ENCODE assay signal across 9 mouse cellular contexts in genomic region chr4:66768762-66769161, GRCm38 (mm10). TPM values are rescaled to one million over a fixed set of nuclear protein-coding genes. Genes with fewer than 3 reads are reported as not detected.
DNase-seq lines count a peak whose midpoint lies in the region; ATAC-seq lines count a peak whose summit lies in the region.
"Had no signal": no experiment of that assay in that cellular context is flagged by ENCODE, and none has a peak within 500 bp of the region (broad histone marks: within the 10 kb centered on the region; RNA-seq: fewer than 3 reads in every experiment).

No protein-coding gene starts in this region.

- no peak for ATAC-seq in liver, embryonic 12.5 days
- ATAC-seq in forebrain, embryonic 16.5 days, result peak; percentile 61
- ATAC-seq in kidney, embryonic 14.5 days (ENCODE audit: low FRiP score, low TSS enrichment), result peak; percentile 66; the same call in 1 of the 2 replicates
- ATAC-seq in neural tube, embryonic 14.5 days (ENCODE audit: low read depth), result peak; percentile 74; the same call in 1 of the 2 replicates
- ATAC-seq in CD4-positive, CD25-positive, alpha-beta regulatory T cell, adult 4 months, result no peak

- no peaks in the 10 kb centered on the region for H3K4me1 ChIP-seq in liver, embryonic 12.5 days
- no peaks in the 10 kb centered on the region for H3K4me1 ChIP-seq in forebrain, embryonic 16.5 days (replicated peaks; ENCODE audit: control insufficient read depth, insufficient read depth, low read length)
- H3K4me1 ChIP-seq in kidney, embryonic 14.5 days (ENCODE audit: control insufficient read depth, insufficient read depth, low read length), result no peaks in the 10 kb centered on the region
- no peaks in the 10 kb centered on the region for H3K4me1 ChIP-seq in limb, embryonic 10.5 days
- H3K4me1 ChIP-seq in neural tube, embryonic 14.5 days (ENCODE audit: control insufficient read depth, insufficient read depth, low read length), result no peaks in the 10 kb centered on the region
- H3K4me1 ChIP-seq: lung, embryonic 15.5 days had no signal

- no peak overlapping the region for H3K4me2 ChIP-seq in liver, embryonic 12.5 days
- no peak overlapping the region for H3K4me2 ChIP-seq in forebrain, embryonic 16.5 days (ENCODE audit: low read length)
- H3K4me2 ChIP-seq in kidney, embryonic 14.5 days (replicated peaks; ENCODE audit: low read depth, low read length), result no peak overlapping the region
- no peak overlapping the region for H3K4me2 ChIP-seq in neural tube, embryonic 14.5 days (ENCODE audit: low read depth, low read length)
- H3K4me2 ChIP-seq: lung, embryonic 15.5 days had no signal

- H3K9me3 ChIP-seq in liver, embryonic 12.5 days (replicated peaks), result no peaks in the 10 kb centered on the region
- H3K9me3 ChIP-seq in forebrain, embryonic 16.5 days (ENCODE audit: control insufficient read depth, low read length), result no peaks in the 10 kb centered on the region
- H3K9me3 ChIP-seq in kidney, embryonic 14.5 days (ENCODE audit: control insufficient read depth, low read length), result no peaks in the 10 kb centered on the region
- H3K9me3 ChIP-seq in limb, embryonic 10.5 days (replicated peaks), result no peaks in the 10 kb centered on the region
- H3K9me3 ChIP-seq in neural tube, embryonic 14.5 days (ENCODE audit: control insufficient read depth, low read length), result no peaks in the 10 kb centered on the region
- H3K9me3 ChIP-seq: lung, embryonic 15.5 days had no signal

- no peak overlapping the region for H3K4me3 ChIP-seq in liver, embryonic 12.5 days
- H3K4me3 ChIP-seq in forebrain, embryonic 16.5 days (replicated peaks; ENCODE audit: low read length), result no peak overlapping the region
- no peak overlapping the region for H3K4me3 ChIP-seq in kidney, embryonic 14.5 days (ENCODE audit: low read length)
- H3K4me3 ChIP-seq in limb, embryonic 10.5 days, result no peak overlapping the region
- no peak overlapping the region for H3K4me3 ChIP-seq in neural tube, embryonic 14.5 days (ENCODE audit: low read depth, low read length)
- H3K4me3 ChIP-seq: lung, embryonic 15.5 days had no signal

- no peak overlapping the region for H3K9ac ChIP-seq in liver, embryonic 12.5 days
- no peak overlapping the region for H3K9ac ChIP-seq in forebrain, embryonic 16.5 days (replicated peaks; ENCODE audit: low read depth, low read length)
- no peak overlapping the region for H3K9ac ChIP-seq in kidney, embryonic 14.5 days (ENCODE audit: low read depth, low read length)
- H3K9ac ChIP-seq in neural tube, embryonic 14.5 days (replicated peaks; ENCODE audit: low read depth, low read length), result no peak overlapping the region
- H3K9ac ChIP-seq: lung, embryonic 15.5 days had no signal

- peak; percentile 8 for DNase-seq in liver
- peak; percentile 71 for DNase-seq in cerebellum, adult 11 months
- DNase-seq in limb, embryonic 10.5 days (ENCODE audit: low spot score), result peak; percentile 40

- 35% methylated on average over 4 of the region's 4 CpGs for WGBS in liver, embryonic 12.5 days (ENCODE audit: insufficient replicate concordance)
- WGBS in forebrain, embryonic 16.5 days, result 40% methylated on average over 4 of the region's 4 CpGs
- 33% methylated on average over 4 of the region's 4 CpGs for WGBS in kidney, embryonic 14.5 days
- WGBS in limb, embryonic 10.5 days, result 40% methylated on average over 4 of the region's 4 CpGs
- 39% methylated on average over 4 of the region's 4 CpGs for WGBS in neural tube, embryonic 14.5 days

- H3K36me3 ChIP-seq in liver, embryonic 12.5 days, result no peaks in the 10 kb centered on the region
- H3K36me3 ChIP-seq in forebrain, embryonic 16.5 days (ENCODE audit: control insufficient read depth, insufficient read depth), result no peaks in the 10 kb centered on the region
- no peaks in the 10 kb centered on the region for H3K36me3 ChIP-seq in kidney, embryonic 14.5 days (ENCODE audit: control insufficient read depth, insufficient read depth, low read length)
- H3K36me3 ChIP-seq in limb, embryonic 10.5 days, result no peaks in the 10 kb centered on the region
- no peaks in the 10 kb centered on the region for H3K36me3 ChIP-seq in neural tube, embryonic 14.5 days (ENCODE audit: control insufficient read depth, insufficient read depth, low read length)
- H3K36me3 ChIP-seq: lung, embryonic 15.5 days had no signal

- H3K27me3 ChIP-seq in liver, embryonic 12.5 days (replicated peaks), result no peaks in the 10 kb centered on the region
- no peaks in the 10 kb centered on the region for H3K27me3 ChIP-seq in forebrain, embryonic 16.5 days (replicated peaks; ENCODE audit: control insufficient read depth, insufficient read depth, low read length)
- no peaks in the 10 kb centered on the region for H3K27me3 ChIP-seq in kidney, embryonic 14.5 days (ENCODE audit: control insufficient read depth, insufficient read depth, low read length)
- H3K27me3 ChIP-seq in limb, embryonic 10.5 days (ENCODE audit: low read depth, poor library complexity, severe bottlenecking), result no peaks in the 10 kb centered on the region
- H3K27me3 ChIP-seq in neural tube, embryonic 14.5 days (ENCODE audit: control insufficient read depth, insufficient read depth, low read length), result no peaks in the 10 kb centered on the region
- H3K27me3 ChIP-seq: lung, embryonic 15.5 days had no signal

- H3K27ac ChIP-seq in liver, embryonic 12.5 days, result no peak overlapping the region
- no peak overlapping the region for H3K27ac ChIP-seq in forebrain, embryonic 16.5 days (ENCODE audit: low read length)
- H3K27ac ChIP-seq in kidney, embryonic 14.5 days (ENCODE audit: low read depth, low read length), result no peak overlapping the region
- H3K27ac ChIP-seq in limb, embryonic 10.5 days, result no peak overlapping the region
- H3K27ac ChIP-seq in neural tube, embryonic 14.5 days (ENCODE audit: low read depth, low read length), result no peak overlapping the region
- H3K27ac ChIP-seq: lung, embryonic 15.5 days had no signal

RNA-seq across cellular contexts. Expression of gene Tlr4, which starts 58.6 kb away (rescaled TPM):
- polyA plus RNA-seq in liver, embryonic 12.5 days (2016; fragmentation: Nextera tagmentation; extraction: Ambion mirVana), result 1.9 and 2.0 TPM in 2 replicates
- polyA plus RNA-seq in forebrain, embryonic 16.5 days (2015; fragmentation: Nextera tagmentation; extraction: Ambion mirVana), result 0.61 and 0.72 TPM in 2 replicates
- polyA plus RNA-seq in kidney, embryonic 14.5 days (2014; fragmentation: Nextera tagmentation; extraction: Ambion mirVana), result 1.0 and 1.7 TPM in 2 replicates
- 0.53 and 0.69 TPM in 2 replicates for polyA plus RNA-seq in limb, embryonic 10.5 days (2016; fragmentation: Nextera tagmentation; extraction: Ambion mirVana)
- polyA plus RNA-seq in neural tube, embryonic 14.5 days (2014; fragmentation: Nextera tagmentation; extraction: Ambion mirVana), result 0.47 and 0.81 TPM in 2 replicates
- polyA plus RNA-seq in CD4-positive, CD25-positive, alpha-beta regulatory T cell, adult 4 months (2017; shearing (Covaris generic)), result 1 to 10 TPM; 2.1 to 2.2 TPM

Comparison
In these comparisons a context has a peak if more than half of its experiments do, and no peak if none do; other contexts are left out.
1. DNase-seq: peak in every context shown above with its lines; median percentile 71 in cerebellum, adult 11 months; 40 in limb, embryonic 10.5 days; 8 in liver.
2. ATAC-seq: peak in forebrain, embryonic 16.5 days (single experiment), kidney, embryonic 14.5 days (single experiment) and neural tube, embryonic 14.5 days (single experiment); none in liver, embryonic 12.5 days (single experiment) and CD4-positive, CD25-positive, alpha-beta regulatory T cell, adult 4 months (single experiment).